Mouse (Mus musculus) G1E (cell line): ENCODE measurements around the gene Tmem30c.

Source experiments
- CTCF ChIP-seq: IDR thresholded peaks from 2 replicates; pipeline ENCODE4 v1.5.1; 2012; ENCODE audit warnings: low read depth, low read length, inconsistent platforms, mixed read lengths
- POLR2AphosphoS5 ChIP-seq: IDR thresholded peaks from 2 replicates; pipeline ENCODE4 v1.6.1; 2012; ENCODE audit warnings: low read depth, low read length, inconsistent platforms; ENCODE audit not compliant: insufficient replicate concordance
- TAL1 ChIP-seq: conservative IDR thresholded peaks from 2 replicates; pipeline ENCODE4 v1.6.1; 2012; ENCODE audit warnings: low read depth, low read length, inconsistent platforms, mixed read lengths

DNA sequence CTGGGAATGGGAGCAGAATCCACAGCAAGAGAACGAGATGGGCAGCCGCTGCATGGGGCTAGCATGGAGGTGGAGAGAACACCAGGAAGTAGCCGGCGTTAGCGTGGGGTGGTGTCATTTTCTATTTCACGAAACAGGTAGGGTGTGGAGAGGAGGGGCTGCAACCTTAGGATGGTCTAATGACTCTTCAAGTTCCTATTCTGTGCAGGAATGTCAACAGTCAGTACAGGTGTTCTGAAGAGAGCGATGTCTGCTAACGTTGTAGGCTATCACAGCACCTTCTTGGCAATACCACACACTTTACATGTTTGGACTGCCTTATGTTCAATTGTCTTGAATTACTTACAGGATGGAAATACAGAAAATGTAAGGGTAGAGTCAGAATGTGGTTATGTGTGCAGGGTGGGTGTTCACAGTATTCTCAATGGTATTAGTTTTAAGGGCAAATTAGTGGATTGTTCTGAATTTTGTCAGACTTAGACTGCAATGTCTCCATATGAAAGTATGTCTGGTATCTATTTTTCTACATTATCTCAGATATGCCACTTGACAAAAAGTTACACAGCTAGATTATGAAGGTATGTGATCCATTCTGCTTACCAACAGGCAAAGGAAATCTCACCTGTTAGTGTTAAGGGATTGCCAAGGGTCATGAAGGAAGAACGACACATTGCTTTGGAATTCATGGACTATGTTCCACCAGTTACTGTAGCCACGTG is 2.7 kb upstream of the Tmem30c start:
- TF ChIP-seq CTCF: no peak
- no peak for TF ChIP-seq POLR2AphosphoS5
- TF ChIP-seq TAL1: no peak
